Mouse (Mus musculus) layer of hippocampus, adult 11-12 months (tissue): ENCODE data around the gene Gm10964.

Experiments used
- DNase-seq: peaks from one replicate; pipeline ENCODE4 v3.0.0; 2022; ENCODE audit warnings: low spot score

Gm10964 gene

DNA sequence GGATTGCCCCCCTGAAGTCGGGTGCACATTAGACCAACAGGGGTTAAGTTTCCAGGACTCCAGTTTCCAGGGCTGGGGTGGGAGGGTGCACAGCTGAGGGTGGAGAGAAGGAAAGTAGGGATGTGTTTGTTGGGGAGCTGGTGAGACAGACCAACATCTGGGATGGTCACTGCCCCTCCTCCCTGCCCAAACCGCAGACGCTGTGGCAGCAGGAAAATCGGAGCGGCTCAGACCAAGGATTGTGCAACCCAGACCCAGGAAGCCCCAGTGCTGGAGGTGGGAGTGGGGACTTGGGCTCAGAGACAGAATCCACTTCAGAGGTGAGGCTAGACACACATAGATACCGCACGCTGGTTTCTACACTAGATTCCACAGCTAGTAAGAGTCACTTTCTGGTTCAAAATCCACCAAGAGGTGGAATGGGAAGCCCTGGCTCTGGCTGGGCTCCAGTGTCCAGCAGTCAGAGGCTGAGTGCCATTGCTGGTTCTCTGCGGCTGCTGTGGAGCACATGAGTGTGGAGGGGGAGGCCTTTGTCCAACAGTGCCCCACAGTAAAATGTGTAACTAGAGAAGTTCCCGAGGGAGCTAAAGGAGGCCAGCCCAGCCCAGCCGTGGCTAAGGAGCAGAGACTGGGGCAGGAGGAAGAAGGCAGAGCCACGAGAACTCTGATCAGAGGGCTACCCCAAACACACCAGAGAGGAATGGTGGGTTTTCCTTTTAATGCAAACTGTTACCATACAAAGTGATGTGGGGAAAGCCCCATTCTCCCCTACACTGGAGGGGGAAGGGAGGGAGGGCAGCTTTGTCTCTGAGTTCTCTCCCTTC lies 4.3 kb upstream of the Gm10964 start:
- peak; percentile 57 for DNase-seq

DNA sequence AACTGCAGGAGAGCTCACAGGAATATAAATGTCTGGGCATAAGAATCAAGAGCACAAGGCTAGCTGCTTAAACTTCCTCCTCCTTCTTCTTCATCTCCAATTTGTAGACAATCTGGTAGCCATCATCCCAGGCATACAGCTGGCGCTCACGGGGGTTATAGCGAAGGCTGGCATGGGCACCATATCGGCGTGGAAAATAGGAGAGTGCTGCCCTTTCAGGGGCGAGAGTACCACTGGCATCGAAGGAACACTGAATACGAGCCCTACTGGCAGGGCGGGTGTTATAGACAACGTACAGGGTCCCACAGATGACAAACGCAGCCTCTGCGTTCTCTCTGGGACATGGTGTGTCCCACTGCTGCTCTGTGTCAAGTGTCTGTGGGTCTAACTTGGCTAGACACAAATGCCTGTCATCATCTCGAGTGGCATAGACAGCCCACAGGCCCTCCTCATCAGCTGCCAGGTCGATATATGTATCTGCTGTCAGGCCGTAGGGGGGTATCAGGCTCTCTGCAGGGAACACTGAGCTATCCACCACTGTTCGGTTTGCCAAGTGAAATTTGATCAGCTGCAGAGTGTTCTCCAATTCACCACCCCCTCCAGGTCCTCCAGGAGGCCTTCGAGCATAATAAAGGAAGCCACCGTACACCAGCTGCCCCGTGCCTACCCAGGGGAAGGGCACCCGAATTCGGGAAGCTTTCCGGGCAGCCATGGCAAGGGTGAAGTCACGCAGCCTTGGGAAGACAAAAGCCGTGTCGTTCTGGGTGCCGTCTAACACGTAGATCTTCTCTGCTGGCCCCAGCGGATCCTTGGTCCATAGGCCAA lies 3.2 kb upstream of the Gm10964 start:
- no peak for DNase-seq

- peak; percentile 37 for DNase-seq
These were observed 2.0 kb upstream of the Gm10964 start for GRCm38 (mm10) chr3:103737061-103737754.

- peak; percentile 94 for DNase-seq
These were observed 1.2 kb upstream of the Gm10964 start, which contains the start of gene Olfml3 for GRCm38 (mm10) chr3:103737778-103738571. Olfml3 (minus strand) TSS chr3:103738001.

DNA sequence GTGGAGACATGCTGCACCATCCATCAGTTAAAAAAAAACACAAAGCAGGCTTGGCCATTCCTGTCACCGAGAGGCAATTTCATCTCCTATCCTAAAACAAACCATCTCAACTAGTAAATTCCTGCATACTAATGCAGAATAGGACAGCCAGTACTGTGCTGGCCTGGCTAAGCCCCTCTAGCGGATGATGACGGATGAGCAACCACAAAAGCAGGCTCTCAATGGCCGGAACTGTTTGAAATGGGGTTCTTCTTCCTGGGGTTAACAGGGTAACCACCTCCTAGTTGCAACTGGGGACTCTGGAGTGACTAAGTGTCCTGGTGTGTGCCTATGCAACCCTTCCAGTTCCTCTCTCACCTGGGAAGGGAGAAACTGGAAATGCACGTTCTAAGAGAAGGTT lies 1.2 kb downstream of the Gm10964 start:
- no peak for DNase-seq

DNA sequence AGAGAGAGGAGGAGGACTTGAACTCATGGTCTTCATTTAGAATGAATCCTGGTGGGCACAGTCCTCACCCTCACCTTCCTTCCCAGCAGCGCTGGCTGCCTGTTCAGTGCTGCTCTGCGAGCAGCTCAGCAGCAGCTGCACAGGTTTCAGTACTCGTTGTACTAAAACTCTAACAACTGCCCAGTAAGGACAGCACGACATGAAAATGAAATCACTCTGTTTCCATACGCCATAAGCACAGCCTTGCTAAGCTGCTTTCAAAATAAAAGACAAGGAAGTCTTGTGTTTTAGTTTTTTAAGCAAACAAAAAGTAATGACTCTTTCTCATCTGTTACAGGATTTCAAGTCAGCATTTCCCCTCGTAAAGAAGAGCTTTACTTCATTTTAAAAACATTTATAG lies 4.0 kb downstream of the Gm10964 start:
- DNase-seq, result no peak

DNA sequence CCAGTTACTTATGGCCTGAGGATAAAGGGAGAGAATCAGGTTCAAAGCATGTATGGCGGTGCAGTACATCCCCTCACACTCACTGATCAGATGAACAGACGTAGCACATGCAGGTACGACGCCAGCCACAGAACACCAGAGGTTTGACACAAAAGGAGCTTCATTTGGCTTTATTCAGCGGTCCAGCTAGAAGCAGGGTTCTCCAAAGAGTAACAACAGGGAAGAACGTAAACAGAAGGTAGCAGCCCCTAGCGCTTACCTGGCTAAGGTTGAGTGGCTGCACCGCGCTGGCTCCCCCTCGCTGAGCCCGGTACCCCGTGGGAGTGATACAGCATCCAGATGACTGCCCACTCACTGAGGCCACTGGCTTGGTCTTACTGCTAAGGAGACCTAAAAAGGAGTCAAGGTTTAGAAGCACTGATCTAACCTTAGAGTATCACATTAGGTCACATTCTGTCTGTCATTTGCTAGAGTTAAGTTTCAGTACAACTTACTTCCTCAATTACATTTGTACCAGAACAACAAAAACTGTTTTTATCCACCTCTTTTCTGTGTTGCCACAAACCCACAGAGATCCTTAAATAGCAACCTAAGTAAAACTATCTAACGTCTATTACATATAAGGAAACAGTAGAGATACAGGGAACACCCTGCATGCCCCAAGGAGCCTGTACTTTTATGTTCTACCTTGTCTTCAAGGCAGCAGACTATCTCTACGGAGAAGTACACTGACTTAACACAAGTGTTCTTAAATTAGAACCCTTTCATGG lies 6.0 kb downstream of the Gm10964 start:
- DNase-seq, result no peak

- no peak for DNase-seq
These were observed 7.5 kb downstream of the Gm10964 start for GRCm38 (mm10) chr3:103746711-103747110.

GRCm38 (mm10) chr3:103751558-103751957 lies 12.4 kb downstream of the Gm10964 start:
- DNase-seq, result no peak

DNA sequence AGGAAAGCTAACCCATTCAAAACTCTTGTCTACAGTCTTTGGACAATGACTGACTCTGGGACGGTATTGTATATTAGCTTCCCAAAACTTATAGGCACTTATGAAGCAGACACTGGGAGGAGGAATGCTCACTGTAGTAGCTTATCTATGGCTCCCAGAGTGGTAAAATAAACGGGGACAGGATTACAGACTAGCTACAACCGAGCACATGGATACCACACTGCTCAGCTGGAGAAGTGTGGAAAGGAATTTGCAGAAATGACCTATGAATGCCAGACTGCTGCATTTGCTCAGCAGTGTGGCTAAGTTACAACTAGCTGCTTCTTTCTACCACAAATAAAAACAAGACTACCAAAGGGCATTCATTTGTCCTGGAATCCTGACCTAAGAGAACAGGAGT lies 16.2 kb downstream of the Gm10964 start:
- DNase-seq, result no peak

DNA sequence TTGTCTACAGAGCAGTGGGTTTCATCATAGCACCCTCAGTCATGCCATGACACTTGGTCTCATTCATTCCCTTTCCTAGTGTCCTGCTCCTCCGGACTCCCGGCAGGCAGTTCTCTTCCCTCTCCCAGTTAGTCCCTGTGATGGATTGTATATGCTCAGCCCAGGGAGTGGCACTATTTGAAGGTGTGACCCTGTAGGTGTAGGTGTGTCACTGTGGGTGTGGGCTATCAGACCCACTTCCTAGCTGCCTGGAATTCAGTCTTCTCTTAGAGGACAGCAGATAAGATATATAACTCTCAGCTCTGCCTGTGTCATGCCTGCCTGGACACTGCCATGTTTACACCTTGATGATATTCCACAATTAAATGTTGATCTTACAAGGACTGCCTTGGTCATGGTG lies 17.8 kb downstream of the Gm10964 start:
- no peak for DNase-seq

GRCm38 (mm10) chr3:103758456-103758855 lies 19.3 kb downstream of the Gm10964 start:
- DNase-seq, result no peak

- no peak for DNase-seq
These were observed 20.2 kb downstream of the Gm10964 start for GRCm38 (mm10) chr3:103759261-103759970.

- DNase-seq, result no peak
These were observed 27.6 kb downstream of the Gm10964 start for GRCm38 (mm10) chr3:103766789-103767188.

DNA sequence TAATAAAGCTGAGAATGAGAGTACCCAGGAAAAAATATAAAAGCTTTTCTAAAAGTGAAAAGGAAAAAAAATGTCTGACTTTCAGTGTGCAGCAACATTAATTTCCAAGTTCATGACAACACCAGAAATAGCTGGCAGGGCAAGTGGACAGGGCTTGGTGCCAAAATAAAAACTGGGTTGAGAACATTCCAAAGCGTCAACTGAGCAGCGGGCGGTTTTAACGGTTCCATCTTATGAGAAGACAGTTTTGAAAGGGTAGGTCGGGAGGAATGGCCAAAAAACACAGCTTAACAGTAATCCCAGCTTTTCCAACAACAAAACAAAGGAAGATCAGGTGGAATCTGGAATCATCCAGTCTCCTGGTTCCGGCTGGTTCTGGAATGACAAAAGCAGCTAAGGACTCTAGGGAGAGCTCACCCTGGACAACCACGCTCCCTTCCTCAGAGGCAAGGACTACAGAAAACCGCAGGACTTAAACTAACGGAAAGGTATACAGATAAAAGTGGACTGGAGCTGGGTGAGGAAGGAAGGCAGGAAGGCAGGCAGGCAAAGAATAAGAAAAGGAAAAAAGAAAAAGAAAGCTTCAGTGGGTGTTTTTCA lies 32.5 kb downstream of the Gm10964 start:
- peak; percentile 54 for DNase-seq

GRCm38 (mm10) chr3:103772846-103773245 lies 33.7 kb downstream of the Gm10964 start:
- no peak for DNase-seq

- no peak for DNase-seq
These were observed 34.3 kb downstream of the Gm10964 start for GRCm38 (mm10) chr3:103773508-103773907.

DNA sequence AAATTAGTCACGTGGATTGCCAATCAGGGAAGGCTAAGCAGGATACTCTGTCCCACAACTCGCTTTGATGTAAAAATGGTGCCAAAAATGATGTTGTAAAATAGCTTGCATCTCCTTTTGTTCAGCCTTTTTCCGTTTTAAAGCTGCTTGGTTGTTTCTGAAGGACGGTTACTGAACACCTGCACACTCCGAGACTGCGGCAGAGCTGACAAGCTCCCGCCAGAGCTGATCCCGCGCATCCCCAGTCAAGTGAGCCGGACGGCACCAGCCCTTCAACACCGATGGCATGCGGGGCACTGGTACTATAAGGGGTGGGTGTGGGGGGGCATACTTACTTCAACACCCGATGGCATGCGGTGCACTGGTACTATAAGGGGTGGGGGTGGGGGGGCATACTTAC lies 34.8 kb downstream of the Gm10964 start:
- DNase-seq, result no peak

DNA sequence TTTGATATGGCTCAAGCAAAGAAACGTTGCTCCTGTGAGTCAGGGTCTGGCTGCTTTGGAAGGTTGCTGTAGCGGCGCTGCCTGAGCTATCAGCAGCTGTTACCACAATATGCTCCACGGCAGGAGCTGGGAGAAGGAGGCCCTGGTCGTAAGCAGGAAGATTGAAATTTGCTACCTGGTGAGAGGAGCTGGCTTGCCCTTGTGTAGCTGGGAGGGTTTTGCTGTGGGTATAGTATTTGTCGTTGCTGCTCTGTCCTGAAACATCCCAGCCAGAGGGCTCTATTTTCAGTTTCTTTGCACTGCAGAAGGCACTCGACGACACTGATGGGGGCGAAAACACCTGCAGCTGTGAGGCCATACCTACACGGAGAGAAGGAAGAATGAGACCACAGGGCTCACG lies 38.8 kb downstream of the Gm10964 start:
- DNase-seq, result no peak

DNA sequence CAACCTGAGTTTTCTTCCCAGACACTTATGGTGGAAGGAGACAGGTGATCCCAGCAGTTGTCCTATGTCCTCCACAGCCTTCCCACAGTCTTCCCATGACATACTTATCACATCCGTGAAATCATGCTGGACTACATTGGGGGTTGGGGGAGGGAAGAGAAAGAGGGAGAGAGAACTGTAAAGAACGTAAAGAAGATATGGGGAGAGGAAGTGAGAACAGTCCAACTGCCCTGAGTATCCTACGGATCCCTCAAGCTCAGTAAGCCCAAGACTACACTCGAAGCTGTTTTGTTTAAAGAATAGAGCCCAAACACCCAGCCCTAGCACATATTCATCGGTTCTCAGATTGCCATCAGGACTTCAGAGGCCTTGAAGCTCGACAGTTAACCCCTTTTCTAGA lies 39.5 kb downstream of the Gm10964 start:
- DNase-seq, result no peak
